Mouse (Mus musculus) megakaryocyte, embryonic 14.5 days (primary cell): ENCODE measurements around the gene Rab6a.

ENCODE experiments used
- FLI1 ChIP-seq: IDR thresholded peaks from 2 replicates; pipeline ENCODE4 v1.6.1; 2012; ENCODE audit warnings: low read length, inconsistent platforms, mixed read lengths
- GATA1 ChIP-seq: IDR thresholded peaks from 3 replicates; pipeline ENCODE4 v1.6.1; 2012; ENCODE audit warnings: mixed read lengths, low read length, inconsistent platforms, borderline replicate concordance

GRCm38 (mm10) chr7:100616121-100616857 is 9.1 kb downstream of the Rab6a start:
- TF ChIP-seq GATA1 (no peak), FLI1 (no peak)
